Mouse (Mus musculus) limb, embryonic 10.5 days (tissue): ENCODE measurements around the gene Dcst2. TPM values are rescaled to one million over a fixed set of nuclear protein-coding genes. Genes with fewer than 3 reads are reported as not detected.

Source experiments
- DNase-seq: peaks from one replicate; pipeline ENCODE4 v3.0.0-alpha.2; 2017; ENCODE audit warnings: low spot score
- H3K27ac ChIP-seq: fragments of 300-500 bp; sonication (generic); 2 replicates; pipeline ENCODE4 v1.5.1; 2016; ENCODE audit warnings: mild to moderate bottlenecking
- H3K27me3 ChIP-seq: fragments of 300-500 bp; sonication (generic); 2 replicates; pipeline ENCODE4 v1.6.1; 2016; ENCODE audit warnings: low read depth, mild to moderate bottlenecking; ENCODE audit not compliant: poor library complexity, severe bottlenecking
- H3K36me3 ChIP-seq: fragments of 300-500 bp; sonication (generic); 2 replicates; pipeline ENCODE4 v1.6.1; 2016; ENCODE audit warnings: mild to moderate bottlenecking, moderate library complexity
- H3K4me1 ChIP-seq: fragments of 300-500 bp; sonication (generic); 2 replicates; pipeline ENCODE4 v1.6.1; 2016
- H3K4me3 ChIP-seq: fragments of 300-500 bp; sonication (generic); 2 replicates; pipeline ENCODE4 v1.5.1; 2016; ENCODE audit warnings: mild to moderate bottlenecking, moderate library complexity
- H3K9me3 ChIP-seq: fragments of 300-500 bp; sonication (generic); replicated peaks from 2 replicates; pipeline ENCODE4 v1.6.1; 2016; ENCODE audit warnings: mild to moderate bottlenecking
- WGBS: fragments of 180-500 bp; shearing (Covaris S2); methylation state at CpG from one replicate; pipeline ENCODE4 v1.1.7; 2016; 5-methylcytosine and 5-hydroxymethylcytosine counted together
- polyA plus RNA-seq: library from polyadenylated mRNA; unstranded; fragments of >200 nt; fragmentation: Nextera tagmentation; extraction: Ambion mirVana; gene quantifications from 2 replicates; pipeline ENCODE4 v1.2.1, GENCODE M21; 2016

Gene Dcst2
- polyA plus RNA-seq, 1 experiment from 2014 or later, result 0.24 TPM

- DNase-seq, result peak; percentile 95
- Histone ChIP-seq H3K4me1 (peaks cover 24% of the 10 kb centered on the region), H3K27ac (peak overlapping the region; percentile 91), H3K4me3 (peak overlapping the region; percentile 64), H3K9me3 (no peaks in the 10 kb centered on the region), H3K36me3 (no peaks in the 10 kb centered on the region), H3K27me3 (no peaks in the 10 kb centered on the region)
- 1% methylated on average over 29 of the region's 29 CpGs for WGBS
These were observed 16.8 kb downstream of the Dcst2 start for GRCm38 (mm10) chr3:89378394-89379067.

- Histone ChIP-seq H3K9me3 (no peaks in the 10 kb centered on the region), H3K4me3 (peak overlapping the region; percentile 64; the same call in 1 of the 2 replicates), H3K36me3 (no peaks in the 10 kb centered on the region), H3K27me3 (no peaks in the 10 kb centered on the region), H3K27ac (peak overlapping the region; percentile 91), H3K4me1 (peaks cover 26% of the 10 kb centered on the region)
- DNase-seq, result no peak
- WGBS, result 90% methylated on average over 31 of the region's 31 CpGs
These were observed 17.8 kb downstream of the Dcst2 start for GRCm38 (mm10) chr3:89379388-89380131.

- DNase-seq, result no peak
- H3K36me3 ChIP-seq, result no peaks in the 10 kb centered on the region
- no peak overlapping the region for H3K4me3 ChIP-seq
- H3K4me1 ChIP-seq, result peaks cover 34% of the 10 kb centered on the region
- H3K27ac ChIP-seq, result no peak overlapping the region
- no peaks in the 10 kb centered on the region for H3K9me3 ChIP-seq
- WGBS, result 94% methylated on average over 14 of the region's 14 CpGs
- 0 out of 2 replicates have a peak, but pooled peaks cover 6% of the 10 kb centered on the region for H3K27me3 ChIP-seq
These were observed 18.5 kb downstream of the Dcst2 start for GRCm38 (mm10) chr3:89380291-89380690.

- Histone ChIP-seq H3K4me3 (no peak overlapping the region), H3K9me3 (no peaks in the 10 kb centered on the region), H3K4me1 (peaks cover 38% of the 10 kb centered on the region), H3K27ac (no peak overlapping the region), H3K36me3 (no peaks in the 10 kb centered on the region), H3K27me3 (peaks cover 11% of the 10 kb centered on the region; the same call in 1 of the 2 replicates)
- DNase-seq, result no peak
- 94% methylated on average over 18 of the region's 18 CpGs for WGBS
These were observed 18.9 kb downstream of the Dcst2 start for GRCm38 (mm10) chr3:89380711-89381110.

GRCm38 (mm10) chr3:89381233-89381632 lies 19.5 kb downstream of the Dcst2 start:
- no peak for DNase-seq
- Histone ChIP-seq H3K9me3 (no peaks in the 10 kb centered on the region), H3K4me1 (peaks cover 43% of the 10 kb centered on the region), H3K4me3 (no peak overlapping the region), H3K27ac (no peak overlapping the region), H3K36me3 (no peaks in the 10 kb centered on the region), H3K27me3 (peaks cover 12% of the 10 kb centered on the region; the same call in 1 of the 2 replicates)
- 84% methylated on average over 11 of the region's 11 CpGs for WGBS

- WGBS, result 86% methylated on average over 9 of the region's 9 CpGs
These were observed 20.5 kb downstream of the Dcst2 start for GRCm38 (mm10) chr3:89382033-89382882.

GRCm38 (mm10) chr3:89382950-89383349 lies 21.2 kb downstream of the Dcst2 start:
- H3K9me3 ChIP-seq, result no peaks in the 10 kb centered on the region
- DNase-seq, result no peak
- no peak overlapping the region for H3K4me3 ChIP-seq
- H3K27ac ChIP-seq, result no peak overlapping the region
- H3K36me3 ChIP-seq, result no peaks in the 10 kb centered on the region
- peaks cover 55% of the 10 kb centered on the region for H3K4me1 ChIP-seq
- peaks cover 18% of the 10 kb centered on the region; the same call in 1 of the 2 replicates for H3K27me3 ChIP-seq
- WGBS, result 78% methylated on average over 5 of the region's 5 CpGs

More at GRCm38 (mm10) chr3:89382033-89382882, 20.5 kb downstream of the Dcst2 start:
- Histone ChIP-seq H3K4me1 (peaks cover 53% of the 10 kb centered on the region), H3K27ac (no peak overlapping the region), H3K9me3 (no peaks in the 10 kb centered on the region), H3K36me3 (no peaks in the 10 kb centered on the region), H3K4me3 (no peak overlapping the region), H3K27me3 (peaks cover 18% of the 10 kb centered on the region; the same call in 1 of the 2 replicates)
- no peak for DNase-seq

- Histone ChIP-seq H3K27me3 (peaks cover 18% of the 10 kb centered on the region; the same call in 1 of the 2 replicates), H3K4me3 (no peak overlapping the region), H3K4me1 (peaks cover 55% of the 10 kb centered on the region), H3K27ac (no peak overlapping the region), H3K9me3 (no peaks in the 10 kb centered on the region), H3K36me3 (no peaks in the 10 kb centered on the region)
- no peak for DNase-seq
- 87% methylated on average over 5 of the region's 5 CpGs for WGBS
These were observed 22.0 kb downstream of the Dcst2 start for GRCm38 (mm10) chr3:89383651-89384255.

- H3K36me3 ChIP-seq, result no peaks in the 10 kb centered on the region
- no peak overlapping the region for H3K4me3 ChIP-seq
- WGBS, result 78% methylated on average over 12 of the region's 12 CpGs
- no peak for DNase-seq
- H3K9me3 ChIP-seq, result no peaks in the 10 kb centered on the region
- peaks cover 55% of the 10 kb centered on the region for H3K4me1 ChIP-seq
- H3K27ac ChIP-seq, result peak overlapping the region; percentile 54; the same call in 1 of the 2 replicates
- H3K27me3 ChIP-seq, result peaks cover 21% of the 10 kb centered on the region; the same call in 1 of the 2 replicates
These were observed 22.7 kb downstream of the Dcst2 start for GRCm38 (mm10) chr3:89384331-89385076.

- peaks cover 58% of the 10 kb centered on the region for H3K4me1 ChIP-seq
- no peak for DNase-seq
- peak overlapping the region; percentile 54; the same call in 1 of the 2 replicates for H3K27ac ChIP-seq
- H3K4me3 ChIP-seq, result no peak overlapping the region
- 39% methylated on average over 11 of the region's 11 CpGs for WGBS
- no peaks in the 10 kb centered on the region for H3K9me3 ChIP-seq
- H3K27me3 ChIP-seq, result peaks cover 28% of the 10 kb centered on the region
- no peaks in the 10 kb centered on the region for H3K36me3 ChIP-seq
These were observed 23.7 kb downstream of the Dcst2 start for GRCm38 (mm10) chr3:89385451-89385850.

- Histone ChIP-seq H3K9me3 (no peaks in the 10 kb centered on the region), H3K27me3 (peaks cover 40% of the 10 kb centered on the region), H3K4me1 (peaks cover 71% of the 10 kb centered on the region), H3K27ac (peak overlapping the region; percentile 54; the same call in 1 of the 2 replicates), H3K4me3 (peak overlapping the region; percentile 16; the same call in 1 of the 2 replicates), H3K36me3 (no peaks in the 10 kb centered on the region)
- no peak for DNase-seq
- WGBS, result 53% methylated on average over 17 of the region's 17 CpGs
These were observed 25.0 kb downstream of the Dcst2 start for GRCm38 (mm10) chr3:89386438-89387420.
